Mouse (Mus musculus) Muller cell, postnatal 12 days (primary cell): ENCODE results near the gene Grk6.

Source experiments
- DNase-seq: peaks from one replicate; pipeline ENCODE4 v3.0.0-alpha.2; 2015; ENCODE audit errors: inconsistent ontology term

Gene Grk6

DNA sequence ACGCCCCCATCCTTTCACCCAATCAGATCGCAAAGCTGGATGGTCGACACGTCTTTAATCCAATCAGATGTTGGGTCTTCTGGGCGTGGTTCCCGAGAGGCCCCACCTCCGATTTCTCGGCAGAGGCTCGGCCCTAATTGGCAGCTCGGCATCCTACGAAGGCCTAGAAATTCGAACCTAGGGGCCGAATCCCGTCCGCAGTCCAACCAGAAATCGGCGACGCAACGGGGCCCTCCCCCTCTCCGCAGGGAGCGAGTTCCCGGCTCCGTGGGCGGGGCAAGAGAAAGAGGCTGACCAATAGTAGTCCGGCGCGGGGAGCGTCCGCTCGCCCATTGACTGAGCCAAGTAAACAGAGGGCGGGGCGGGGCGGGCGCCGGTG, at the start of gene Grk6:
Gene Grk6, plus strand, starts transcription at position 136 of the 379 bp plus-strand sequence.
- DNase-seq = peak; percentile 100

DNA sequence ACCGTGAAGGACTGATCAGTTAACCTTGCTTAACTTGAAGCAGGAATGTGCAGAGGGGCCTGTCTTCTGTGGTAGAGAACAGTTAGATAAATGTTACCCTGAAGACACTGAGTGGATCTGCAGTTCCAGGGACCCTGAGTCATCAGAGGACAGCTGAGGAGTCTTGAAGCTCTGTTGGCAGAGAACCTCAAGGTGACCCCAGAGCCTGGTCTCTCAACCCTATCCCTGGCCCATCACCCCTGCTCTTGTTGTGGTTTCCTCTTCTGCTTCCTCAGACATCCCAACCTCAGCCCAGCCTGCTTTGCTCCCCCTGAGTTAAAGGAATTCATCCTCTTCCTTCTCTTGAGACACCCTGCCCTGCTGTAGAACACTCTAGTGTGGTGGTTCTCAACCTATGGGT, 46.8 kb upstream of the Grk6 start, which contains the start of gene Slc34a1:
Gene Slc34a1, plus strand, starts transcription at position 100 of the 400 bp plus-strand sequence.
- DNase-seq = no peak

DNA sequence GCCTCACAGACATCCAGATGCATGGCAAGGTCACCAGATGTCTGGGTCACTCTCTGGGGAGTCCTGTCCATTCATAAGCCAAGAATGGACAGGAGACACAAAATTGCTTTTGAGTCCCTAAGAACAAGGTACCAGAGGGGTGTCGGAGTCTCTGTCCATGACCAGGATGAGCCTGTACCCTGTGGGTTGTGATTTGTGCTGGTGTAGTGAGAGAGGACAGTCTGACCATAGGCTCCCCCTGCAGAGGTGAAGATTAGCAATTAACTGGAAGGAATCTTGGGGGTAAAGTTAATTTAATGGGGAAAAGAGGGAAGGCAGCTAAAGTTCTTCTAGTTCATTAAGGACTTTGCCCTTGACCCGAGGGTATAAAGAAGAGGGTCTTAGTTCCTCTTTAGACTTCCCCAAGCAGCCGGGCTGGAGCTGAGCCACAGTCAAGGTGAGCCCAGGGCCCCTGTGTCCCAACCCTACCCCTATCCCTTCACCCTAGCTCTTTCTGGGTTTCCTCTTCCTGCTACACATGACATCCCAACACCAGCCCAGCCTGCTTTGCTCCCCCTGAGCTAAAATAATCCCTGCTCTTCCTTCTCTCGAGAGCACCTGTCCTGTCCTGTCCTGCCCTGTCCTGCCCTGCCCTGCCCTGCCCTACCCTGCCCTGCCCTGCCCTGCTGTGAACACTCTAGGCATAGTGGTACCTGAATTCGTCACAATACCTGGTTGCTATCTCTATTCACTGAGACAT, 45.4 kb upstream of the Grk6 start:
- no peak for DNase-seq

DNA sequence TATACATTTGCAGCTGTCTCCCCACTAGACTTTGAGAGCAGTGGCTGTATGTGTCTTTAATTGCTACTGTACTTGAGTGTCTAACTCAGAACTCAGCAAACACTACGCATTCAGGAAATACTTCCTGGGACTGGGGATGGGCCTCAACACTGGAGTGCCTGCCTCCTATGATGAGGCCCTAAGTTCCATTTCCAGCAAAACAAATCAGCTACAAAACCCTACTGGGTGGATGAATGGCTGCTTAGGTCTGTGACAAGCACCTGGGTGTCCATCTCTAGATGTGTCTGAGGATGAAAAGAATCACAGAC, 44.9 kb upstream of the Grk6 start:
- no peak for DNase-seq

DNA sequence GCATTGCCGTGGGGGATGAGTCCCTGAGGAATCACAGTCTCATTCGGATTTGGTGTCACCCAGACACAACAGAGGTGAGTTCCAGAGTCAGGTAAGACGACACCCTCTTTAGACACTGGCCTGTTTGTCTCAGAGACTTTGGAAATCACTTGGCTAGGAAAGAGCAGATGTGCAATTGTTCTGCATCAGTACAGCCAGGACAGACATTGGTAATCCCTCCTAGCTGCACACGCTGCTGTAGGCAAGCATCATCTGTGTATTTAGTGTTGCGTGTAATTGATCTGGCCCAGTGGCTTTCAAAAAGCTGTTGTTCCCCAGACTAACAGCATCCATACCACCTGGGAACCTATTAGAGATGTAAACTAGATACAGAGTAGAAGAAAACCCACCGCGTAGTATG, 41.6 kb upstream of the Grk6 start:
- no peak for DNase-seq

DNA sequence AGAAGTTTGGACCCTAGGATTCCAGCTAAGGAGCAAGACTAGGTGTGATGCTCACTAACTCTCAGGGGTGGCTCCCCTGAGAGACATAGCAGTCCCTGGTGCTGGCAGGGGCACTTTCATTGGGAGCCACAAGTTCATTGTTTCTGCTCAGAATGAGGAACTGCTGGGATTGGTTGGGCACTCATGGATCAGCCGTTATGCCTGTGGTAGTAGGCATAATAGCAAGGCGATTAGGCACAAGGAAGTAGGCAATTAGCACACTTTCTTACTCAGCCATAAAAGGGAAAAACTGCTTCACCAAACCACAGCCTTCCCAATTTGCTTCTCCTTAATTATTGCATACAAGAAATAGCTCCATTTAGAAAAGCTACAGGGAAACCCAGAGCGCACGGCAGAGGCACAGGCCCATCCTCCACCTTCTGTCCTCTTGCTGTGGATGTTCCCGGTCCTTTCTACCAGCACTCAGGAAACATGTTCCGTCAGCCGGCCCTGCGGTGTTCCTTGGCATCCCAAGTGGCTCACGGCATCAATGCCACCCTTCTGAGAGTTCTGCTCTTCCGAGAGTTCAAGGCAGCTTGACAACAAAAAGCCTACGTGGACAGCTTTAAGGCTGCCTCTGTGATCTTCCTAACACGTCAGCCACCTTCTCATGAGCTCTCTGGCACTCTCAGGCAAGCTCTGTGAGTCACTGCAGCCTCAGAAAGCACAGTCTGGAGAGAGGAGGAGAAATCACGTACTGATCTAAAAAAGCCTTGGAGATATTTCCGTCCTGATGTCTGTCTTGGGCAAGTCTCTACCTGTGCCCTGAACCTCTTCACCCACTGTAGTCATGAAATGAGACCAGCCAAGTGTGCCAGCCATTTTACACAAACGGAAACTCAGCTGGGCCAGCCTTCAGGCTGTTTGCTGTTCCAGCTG, 40.7 kb upstream of the Grk6 start:
- peak; percentile 54 for DNase-seq

DNA sequence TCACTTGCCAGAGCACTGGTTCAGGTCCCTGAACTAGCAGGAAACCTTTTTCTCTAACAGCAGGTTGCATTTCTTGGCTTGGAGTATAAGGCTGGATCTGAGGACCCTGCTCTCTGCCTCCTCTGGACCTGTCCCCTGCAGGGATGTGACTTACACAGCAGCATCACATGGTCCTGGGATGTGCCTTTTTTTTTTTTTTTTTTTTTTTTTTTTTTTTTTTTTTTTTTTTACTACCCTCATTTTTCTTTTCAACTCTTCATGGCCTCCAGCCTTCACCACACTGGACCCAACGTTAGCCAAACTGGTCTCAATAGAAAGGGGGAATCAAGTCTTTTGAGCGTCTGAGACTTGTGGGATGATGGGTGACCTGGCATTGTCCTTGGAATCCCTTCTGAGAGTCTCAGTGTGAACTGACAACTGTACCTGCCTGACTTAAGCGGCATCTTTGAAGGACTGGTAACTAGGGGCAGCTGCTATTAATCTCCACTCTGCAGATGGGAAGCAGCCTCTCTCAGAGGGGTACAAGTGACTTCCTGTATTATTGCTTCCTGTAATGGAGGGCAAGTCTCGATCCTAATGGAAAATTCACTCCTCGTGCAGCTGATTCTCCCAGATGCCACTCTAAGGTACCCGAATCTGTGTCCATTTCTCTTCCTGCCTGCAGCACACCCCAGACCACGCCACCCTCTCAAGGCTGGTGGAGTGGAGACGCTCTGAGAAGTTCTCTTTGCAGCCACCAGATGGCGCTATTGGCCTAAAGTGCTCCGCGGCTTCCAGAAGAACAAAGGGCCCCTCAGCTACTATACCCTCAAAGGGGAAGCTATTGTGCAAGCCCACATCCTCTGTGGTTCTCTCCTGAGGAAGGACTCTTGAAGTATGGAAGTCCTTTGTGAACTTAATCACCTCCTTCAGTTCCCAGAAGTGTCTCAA, 39.8 kb upstream of the Grk6 start:
- peak; percentile 69 for DNase-seq

DNA sequence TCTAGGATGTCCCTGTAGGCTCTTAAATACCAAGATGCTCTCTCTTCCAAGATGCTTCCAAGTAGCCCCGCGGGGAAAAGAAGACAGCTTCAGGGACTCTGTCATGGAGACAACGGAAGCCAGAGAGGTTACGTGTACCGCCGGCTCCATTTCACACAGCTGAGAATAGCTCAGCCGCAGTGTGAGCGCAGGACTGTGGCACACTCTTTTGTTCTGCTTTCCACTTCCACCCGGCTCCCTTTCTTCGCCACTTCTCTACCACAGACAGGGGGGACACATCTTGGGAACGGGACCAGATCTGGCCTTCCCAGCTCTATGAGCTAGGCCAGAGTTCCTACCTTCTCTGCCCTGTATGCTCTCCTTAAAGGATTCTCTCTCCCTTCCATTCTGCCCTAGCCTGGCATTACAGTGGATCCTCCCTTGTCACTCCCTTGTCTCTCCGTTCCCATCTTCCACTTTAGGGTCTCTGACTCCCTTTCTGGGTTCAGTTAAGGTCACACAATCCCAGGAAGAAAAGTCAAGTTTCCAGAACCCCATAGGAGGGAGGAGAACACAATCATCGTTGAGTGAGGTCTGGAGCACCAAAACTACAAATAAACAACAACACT, 39.0 kb upstream of the Grk6 start:
- DNase-seq = no peak

DNA sequence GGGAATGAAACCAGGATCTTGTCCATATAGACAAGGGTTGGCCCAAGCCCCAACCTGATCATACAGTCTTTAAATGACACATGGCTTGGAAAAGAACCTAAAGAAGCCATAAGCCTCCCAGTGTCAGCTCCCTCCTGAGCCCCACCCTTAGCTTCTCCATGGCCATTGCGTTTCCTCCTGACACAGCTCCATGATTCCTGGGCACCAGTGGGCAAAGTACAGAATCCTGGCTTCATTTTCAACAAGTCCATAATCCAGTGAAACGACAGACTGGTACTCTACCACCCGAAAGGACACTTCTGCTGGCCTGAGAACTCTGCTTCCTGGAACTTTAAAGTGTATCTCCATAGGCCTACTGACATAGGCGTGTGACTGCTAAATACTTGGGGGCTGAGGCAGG, 37.5 kb upstream of the Grk6 start:
- DNase-seq = no peak

DNA sequence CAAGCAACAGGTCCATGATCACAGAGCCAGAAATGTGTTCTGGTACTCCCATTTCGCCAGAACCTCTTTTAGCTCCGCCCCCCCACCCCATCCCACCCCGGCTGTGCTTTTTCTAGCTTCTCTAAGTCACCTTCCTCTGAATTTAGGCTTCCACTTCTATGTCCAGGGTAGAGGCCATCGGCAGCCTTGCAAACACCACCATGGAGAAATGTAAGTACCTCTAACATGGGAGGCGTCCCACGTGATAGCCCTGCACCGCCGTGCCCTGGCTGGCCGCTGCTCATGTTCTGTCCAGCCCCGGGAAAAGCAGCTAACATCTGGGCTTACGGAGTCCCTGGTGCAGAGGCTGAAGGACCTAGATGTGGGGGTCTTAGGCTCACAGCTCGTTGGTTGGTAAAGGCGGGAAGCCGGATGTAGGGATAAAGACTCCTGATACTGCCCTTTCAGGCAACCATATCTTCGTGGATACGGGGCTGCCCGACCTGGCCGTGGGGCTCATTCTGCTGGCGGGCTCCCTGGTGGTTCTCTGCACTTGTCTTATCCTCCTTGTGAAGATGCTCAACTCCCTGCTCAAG, 36.2 kb upstream of the Grk6 start:
- no peak for DNase-seq

DNA sequence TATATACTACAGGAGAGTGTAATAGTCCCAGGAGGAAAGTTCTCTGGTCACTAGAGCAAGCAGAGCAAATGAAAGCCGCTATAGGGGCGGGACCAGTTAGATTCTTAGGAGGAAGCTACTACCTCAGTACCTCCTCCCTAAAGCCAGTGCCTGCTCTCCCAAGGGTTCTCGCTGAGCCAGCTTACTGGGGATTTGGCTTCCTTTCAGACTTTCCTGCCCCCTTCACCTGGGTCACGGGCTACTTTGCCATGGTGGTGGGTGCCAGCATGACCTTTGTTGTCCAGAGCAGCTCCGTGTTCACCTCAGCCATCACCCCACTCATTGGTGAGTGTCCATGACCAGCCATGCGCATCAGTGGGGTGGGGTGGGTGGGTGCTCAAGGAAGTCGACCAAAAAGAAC, 33.0 kb upstream of the Grk6 start:
- no peak for DNase-seq

DNA sequence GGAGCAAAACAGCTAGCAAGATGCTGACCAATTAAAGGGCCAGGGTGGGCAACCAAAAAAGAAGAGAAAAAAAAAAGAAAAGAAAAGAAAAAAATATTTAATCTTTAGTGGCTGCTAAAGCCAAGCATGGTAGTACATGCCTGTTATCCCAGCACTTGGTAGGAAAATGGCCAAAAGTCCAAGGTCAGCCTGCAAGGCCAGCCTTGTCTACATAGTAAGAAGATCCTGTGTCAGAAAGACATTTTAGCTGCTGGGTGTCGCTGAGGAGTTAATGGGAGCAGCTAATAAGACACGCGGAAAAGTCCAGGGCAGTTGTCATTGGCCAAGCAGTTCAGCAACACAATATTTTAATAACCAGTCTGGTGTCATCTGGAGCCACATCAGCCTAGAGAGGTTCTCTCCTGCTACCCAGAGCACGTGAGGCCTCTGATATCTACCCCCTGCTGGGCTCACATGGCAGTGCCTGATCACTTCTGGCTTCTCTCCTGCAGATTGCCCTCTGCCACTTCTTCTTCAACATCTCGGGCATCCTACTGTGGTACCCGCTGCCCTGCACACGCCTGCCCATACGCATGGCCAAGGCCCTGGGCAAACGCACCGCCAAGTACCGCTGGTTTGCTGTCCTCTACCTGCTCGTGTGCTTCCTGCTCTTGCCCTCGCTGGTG, 32.1 kb upstream of the Grk6 start:
- DNase-seq = no peak

DNA sequence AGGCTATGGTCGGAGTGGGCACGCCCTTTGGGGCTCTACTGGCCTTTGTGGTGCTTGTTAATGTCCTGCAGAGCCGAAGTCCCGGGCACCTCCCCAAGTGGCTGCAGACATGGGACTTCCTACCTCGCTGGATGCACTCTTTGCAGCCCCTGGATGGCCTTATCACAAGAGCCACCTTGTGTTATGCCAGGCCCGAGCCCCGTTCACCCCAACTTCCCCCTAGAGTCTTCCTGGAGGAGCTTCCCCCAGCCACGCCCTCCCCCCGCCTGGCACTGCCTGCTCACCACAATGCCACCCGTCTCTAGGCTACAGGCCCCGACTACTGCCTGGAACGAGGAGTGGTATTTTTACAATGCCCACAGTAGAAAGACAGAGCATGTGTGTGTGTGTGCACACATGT, 31.5 kb upstream of the Grk6 start:
- DNase-seq = no peak

DNA sequence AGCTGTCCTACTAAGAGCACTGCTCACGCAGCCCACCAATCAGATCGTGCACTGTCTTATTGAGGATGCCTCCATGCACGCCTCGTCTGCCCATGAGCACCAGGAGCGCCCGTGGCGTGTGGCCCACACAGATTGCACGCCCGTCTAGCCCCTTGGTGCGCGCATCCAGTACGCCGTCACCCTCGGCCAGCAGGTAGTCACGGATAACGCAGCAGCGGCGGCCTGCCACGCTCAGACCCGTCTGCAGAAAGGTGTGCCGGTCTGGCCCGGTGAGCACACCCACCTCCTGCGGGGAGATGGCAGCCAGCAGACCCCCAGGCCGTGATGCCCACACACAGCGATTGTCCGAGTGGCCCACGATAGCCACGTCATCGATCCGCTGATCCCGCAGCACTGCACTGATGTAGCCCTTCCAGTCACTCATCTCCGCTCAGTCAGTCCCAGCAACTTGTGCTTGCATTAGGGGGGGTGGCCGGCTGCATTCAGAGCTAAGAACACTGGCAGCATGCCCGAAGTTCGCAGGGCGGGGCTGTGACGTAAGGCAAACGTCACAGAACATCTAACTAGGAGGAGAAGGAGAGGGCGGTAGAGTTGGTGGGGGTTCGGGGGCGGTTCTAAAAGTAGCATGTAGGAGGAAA, 30.0 kb upstream of the Grk6 start, which contains the start of gene Pfn3:
Gene Pfn3, minus strand, starts transcription at position 490 of the 638 bp plus-strand sequence.
- DNase-seq = peak; percentile 37

DNA sequence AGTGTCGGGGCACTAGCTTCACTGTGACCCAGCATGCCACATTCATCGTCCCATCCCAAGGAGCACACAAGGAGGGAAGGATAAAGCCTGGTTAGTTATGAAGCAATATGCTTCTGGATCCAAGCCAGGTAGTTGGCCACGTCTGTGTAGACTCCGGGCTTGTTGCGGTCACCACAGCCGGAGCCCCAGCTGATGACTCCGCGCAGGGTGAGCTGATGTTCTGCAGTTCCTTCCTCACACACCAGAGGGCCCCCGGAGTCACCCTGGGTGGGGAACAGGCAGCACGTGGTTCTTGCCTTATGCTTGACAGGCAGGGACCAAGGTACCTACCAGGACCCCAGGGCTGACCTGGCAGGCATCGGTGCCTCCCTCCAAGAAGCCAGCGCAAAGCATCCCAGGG, 26.9 kb upstream of the Grk6 start:
- DNase-seq = peak; percentile 89

DNA sequence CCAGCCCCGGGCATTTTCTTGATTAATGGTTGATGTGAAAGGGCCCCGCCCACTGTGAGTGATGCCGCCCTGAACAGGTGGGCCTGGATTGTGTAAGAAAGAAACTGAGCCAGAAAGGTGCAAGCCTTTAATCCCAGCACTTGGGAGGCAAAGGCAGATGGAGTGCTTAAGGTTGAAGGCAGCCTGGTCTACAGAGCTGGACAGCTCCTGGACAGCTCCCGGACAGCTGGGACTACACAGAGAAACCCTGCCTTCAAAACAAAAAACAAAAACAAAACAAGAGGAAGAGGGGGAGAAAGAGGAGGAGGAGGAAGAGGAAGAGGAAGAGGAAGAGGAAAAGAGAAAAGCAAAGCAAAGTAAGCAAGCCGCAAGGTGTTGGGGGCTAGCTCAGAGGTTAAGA, 25.7 kb upstream of the Grk6 start:
- no peak for DNase-seq

DNA sequence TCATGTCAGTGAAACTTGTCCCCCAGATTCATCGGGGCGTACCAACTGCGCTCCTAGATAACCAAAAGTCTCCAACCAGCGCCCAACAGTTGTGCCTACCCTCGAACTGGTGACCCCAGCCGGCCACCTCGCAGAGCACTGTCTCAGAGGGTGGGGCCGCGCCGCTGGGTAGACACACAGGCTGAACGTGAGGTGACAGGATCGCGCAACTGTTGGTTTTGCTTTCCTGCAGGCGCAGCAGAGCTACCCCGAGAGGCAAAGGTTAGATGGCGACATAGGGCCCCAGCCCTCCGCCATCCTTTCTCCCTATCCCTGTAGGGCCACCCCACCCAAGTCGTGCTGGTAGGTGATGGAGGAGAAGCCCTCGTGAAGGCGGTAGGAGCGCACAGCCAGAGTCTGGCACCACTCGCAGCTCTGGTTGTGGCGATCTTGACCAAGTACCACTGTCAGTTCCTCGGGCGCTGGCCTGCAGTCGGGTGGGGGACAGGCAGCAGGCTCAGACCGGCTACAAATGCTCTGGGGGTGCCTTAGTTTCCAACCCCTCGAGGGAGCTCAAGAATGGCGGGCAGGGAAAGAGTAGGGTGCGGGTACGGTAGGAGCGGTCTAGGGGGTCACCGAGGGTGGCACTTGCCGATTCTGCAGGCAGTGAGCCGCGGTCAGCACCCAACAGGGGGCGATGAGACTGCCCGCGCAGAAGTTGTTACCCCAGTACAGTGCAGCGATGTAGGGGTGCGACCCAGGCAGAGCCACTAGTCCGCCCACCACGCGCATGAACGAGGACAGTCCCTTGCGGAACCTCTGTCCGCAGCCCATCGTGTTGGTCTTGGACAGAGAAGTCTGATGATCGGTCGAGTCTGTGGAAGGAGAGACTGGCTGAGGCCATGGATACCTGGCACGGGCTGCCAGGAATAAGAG, 24.6 kb upstream of the Grk6 start:
- no peak for DNase-seq

DNA sequence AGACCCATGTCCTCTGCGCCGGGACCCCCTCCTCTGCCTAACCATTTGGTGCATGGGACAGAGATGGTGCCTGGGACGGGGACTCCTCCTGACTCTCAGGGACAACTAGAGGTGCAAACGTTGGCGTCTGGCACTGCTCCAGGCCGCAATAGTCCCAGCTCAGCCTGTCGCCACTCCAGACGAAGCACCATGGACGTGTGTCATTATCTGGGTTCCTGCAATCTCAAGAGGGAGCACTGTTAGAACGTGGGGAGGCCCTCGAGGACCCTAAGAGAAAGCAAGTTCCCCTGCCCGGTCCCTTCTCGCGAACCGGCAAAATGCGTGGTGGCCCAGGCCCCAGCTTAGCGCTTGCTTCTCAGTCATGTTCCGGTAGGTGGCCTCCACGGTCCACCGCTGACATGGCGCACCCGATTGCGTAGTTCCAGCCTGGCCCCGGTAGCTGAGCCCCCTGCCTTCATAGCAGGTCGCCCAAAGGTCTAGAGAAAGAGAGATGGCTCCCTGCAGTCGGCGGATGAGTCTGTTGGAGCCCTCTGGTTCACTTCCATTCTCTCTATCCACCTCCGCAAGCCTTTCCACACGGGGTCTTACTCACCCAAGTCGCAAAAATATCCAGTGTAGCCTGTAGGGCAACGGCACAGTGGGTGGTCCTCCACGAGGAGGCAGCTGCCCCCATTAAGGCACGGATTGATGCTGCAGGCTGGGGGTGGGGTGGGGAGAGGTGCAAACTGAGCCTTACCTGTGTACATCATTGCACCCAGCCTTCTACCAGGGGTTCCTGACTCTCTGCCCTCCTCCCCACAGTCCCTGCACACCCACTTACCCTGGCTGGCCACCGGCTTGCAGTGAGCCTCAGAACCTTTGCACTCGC, 23.7 kb upstream of the Grk6 start:
- DNase-seq = peak; percentile 76
